ENCODE assay signal across 10 mouse cellular contexts in the genomic region with DNA sequence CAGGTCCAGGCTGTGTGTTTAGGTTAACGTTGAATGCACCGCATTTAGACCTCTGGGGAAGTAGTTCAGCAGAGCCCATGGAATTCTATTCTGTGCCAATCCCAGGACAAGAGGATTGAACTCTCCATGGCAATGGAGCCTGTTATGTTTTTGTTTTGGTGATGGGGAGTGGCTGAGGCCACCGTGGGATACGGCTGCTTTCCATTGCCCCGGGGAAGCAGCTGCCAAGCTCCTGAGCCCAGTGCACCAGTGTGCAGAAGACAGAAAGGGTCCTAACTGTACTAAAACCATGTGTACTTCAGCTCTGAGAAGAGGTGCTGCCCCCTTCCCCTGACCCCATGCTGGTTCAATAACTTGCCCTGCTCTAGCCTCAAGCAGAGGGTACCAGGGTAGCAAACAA. TPM values are rescaled to one million over a fixed set of nuclear protein-coding genes. Genes with fewer than 3 reads are reported as not detected.
A peak's percentile ranks its signal among the peaks of the same experiment; 100 is the strongest.
DNase-seq lines count a peak whose midpoint lies in the region; ATAC-seq lines count a peak whose summit lies in the region.
"Had no signal": no experiment of that assay in that cellular context is flagged by ENCODE, and none has a peak within 500 bp of the region (broad histone marks: within the 10 kb centered on the region; RNA-seq: fewer than 3 reads in every experiment).

No protein-coding gene starts in this region.

- 22% methylated on average over 5 of the region's 5 CpGs for WGBS in forebrain, embryonic 13.5 days
- WGBS in heart, embryonic 12.5 days, result 31% methylated on average over 5 of the region's 5 CpGs
- 20% methylated on average over 5 of the region's 5 CpGs for WGBS in midbrain, embryonic 14.5 days

- peaks cover 35% of the 10 kb centered on the region for H3K4me1 ChIP-seq in forebrain, embryonic 13.5 days
- H3K4me1 ChIP-seq in heart, embryonic 12.5 days (replicated peaks), result peaks cover 97% of the 10 kb centered on the region
- peaks cover 9% of the 10 kb centered on the region for H3K4me1 ChIP-seq in midbrain, embryonic 14.5 days (ENCODE audit: control insufficient read depth, insufficient read depth, low read length)

- H3K27me3 ChIP-seq in forebrain, embryonic 13.5 days, result no peaks in the 10 kb centered on the region
- H3K27me3 ChIP-seq in heart, embryonic 12.5 days (replicated peaks), result no peaks in the 10 kb centered on the region
- H3K27me3 ChIP-seq in midbrain, embryonic 14.5 days (ENCODE audit: control insufficient read depth, insufficient read depth, low read length), result no peaks in the 10 kb centered on the region
- H3K27me3 ChIP-seq: liver, embryonic 12.5 days had no signal

- no peaks in the 10 kb centered on the region for H3K36me3 ChIP-seq in forebrain, embryonic 13.5 days (ENCODE audit: poor library complexity, severe bottlenecking)
- H3K36me3 ChIP-seq in heart, embryonic 12.5 days, result peaks cover 43% of the 10 kb centered on the region
- H3K36me3 ChIP-seq in midbrain, embryonic 14.5 days (ENCODE audit: control insufficient read depth, insufficient read depth, low read length), result no peaks in the 10 kb centered on the region
- H3K36me3 ChIP-seq: liver, embryonic 12.5 days had no signal

- no peak overlapping the region for H3K4me3 ChIP-seq in forebrain, embryonic 13.5 days
- H3K4me3 ChIP-seq in heart, embryonic 12.5 days, result no peak overlapping the region
- H3K4me3 ChIP-seq in midbrain, embryonic 14.5 days (replicated peaks; ENCODE audit: low read depth, low read length), result no peak overlapping the region
- H3K4me3 ChIP-seq: liver, embryonic 12.5 days had no signal

- peak; percentile 67; the same call in 1 of the 2 replicates for ATAC-seq in forebrain, embryonic 13.5 days
- no peak for ATAC-seq in heart, embryonic 12.5 days (ENCODE audit: insufficient number of reproducible peaks, low FRiP score)
- no peak for ATAC-seq in midbrain, embryonic 14.5 days (ENCODE audit: low FRiP score, low TSS enrichment)
- ATAC-seq: CD4-positive, CD25-positive, alpha-beta regulatory T cell, adult 4 months; liver, embryonic 12.5 days had no signal

- no peak overlapping the region for H3K4me2 ChIP-seq in forebrain, embryonic 13.5 days
- H3K4me2 ChIP-seq in heart, embryonic 12.5 days, result no peak overlapping the region
- no peak overlapping the region for H3K4me2 ChIP-seq in midbrain, embryonic 14.5 days (ENCODE audit: low read length)
- H3K4me2 ChIP-seq: liver, embryonic 12.5 days had no signal

- H3K27ac ChIP-seq in forebrain, embryonic 13.5 days, result peak overlapping the region; percentile 45; the same call in 1 of the 2 replicates
- peak overlapping the region; percentile 99 for H3K27ac ChIP-seq in heart, embryonic 12.5 days (ENCODE audit: poor library complexity, severe bottlenecking)
- H3K27ac ChIP-seq in midbrain, embryonic 14.5 days (replicated peaks; ENCODE audit: low read depth, low read length), result no peak overlapping the region
- H3K27ac ChIP-seq: liver, embryonic 12.5 days had no signal

- no peak overlapping the region for H3K9ac ChIP-seq in forebrain, embryonic 13.5 days
- peak overlapping the region; percentile 44 for H3K9ac ChIP-seq in heart, embryonic 12.5 days
- no peak overlapping the region for H3K9ac ChIP-seq in midbrain, embryonic 14.5 days (replicated peaks; ENCODE audit: low read length)
- H3K9ac ChIP-seq: liver, embryonic 12.5 days had no signal

- peak; percentile 27 for DNase-seq in left cerebral cortex, postnatal 4 days
- no peak for DNase-seq in left cerebral cortex, postnatal 10 days (ENCODE audit: extremely low spot score in 1 of 2, low spot score in 2 of 2)
- peak; percentile 42 for DNase-seq in midbrain, embryonic 14.5 days
- no peak for DNase-seq in adipocyte (ENCODE audit: low spot score)
- no peak for DNase-seq in thymus, adult 18-20 months
- DNase-seq: kidney, adult 8-10 months had no signal

- intact Hi-C loops in left cerebral cortex, postnatal 4 days (cut with DNase I), result no loop called here
- intact Hi-C loops in left cerebral cortex, postnatal 10 days (cut with DNase I), result no loop called here

- no peaks in the 10 kb centered on the region for H3K9me3 ChIP-seq in forebrain, embryonic 13.5 days (replicated peaks)
- no peaks in the 10 kb centered on the region for H3K9me3 ChIP-seq in heart, embryonic 12.5 days (replicated peaks)
- no peaks in the 10 kb centered on the region for H3K9me3 ChIP-seq in midbrain, embryonic 14.5 days (ENCODE audit: control insufficient read depth, low read length)
- H3K9me3 ChIP-seq: liver, embryonic 12.5 days had no signal

RNA-seq across cellular contexts. Expression of gene Mical2, which starts 47.0 kb away (rescaled TPM):
- 100 to 1,000 TPM; 109 to 114 TPM for total RNA-seq in left cerebral cortex, postnatal 4 days (2021)
- total RNA-seq in left cerebral cortex, postnatal 10 days (2021), result 100 to 1,000 TPM; 300 to 329 TPM
- 1.1 and 2.9 TPM in 2 replicates for polyA plus RNA-seq in forebrain, embryonic 13.5 days (2015; fragmentation: Nextera tagmentation; extraction: Ambion mirVana)
- polyA plus RNA-seq in heart, embryonic 12.5 days (2016; fragmentation: Nextera tagmentation; extraction: Ambion mirVana), result 156 and 163 TPM in 2 replicates
- 1.6 and 2.1 TPM in 2 replicates for polyA plus RNA-seq in midbrain, embryonic 14.5 days (2014; fragmentation: Nextera tagmentation; extraction: Ambion mirVana)

Comparison
In these comparisons a context has a peak if more than half of its experiments do, and no peak if none do; other contexts are left out.
1. DNase-seq: peak in left cerebral cortex, postnatal 4 days (single experiment) and midbrain, embryonic 14.5 days (single experiment); none in left cerebral cortex, postnatal 10 days (0 of 2), adipocyte (single experiment) and thymus, adult 18-20 months (0 of 2).
2. RNA of gene Mical2, which starts 47.0 kb away (polyA plus RNA-seq): 156 to 163 TPM in heart, embryonic 12.5 days; 1.6 to 2.1 TPM in midbrain, embryonic 14.5 days and 1.1 to 2.9 TPM in forebrain, embryonic 13.5 days; every median in the first group is over 10 times any median in the second.